Mouse (Mus musculus) MEL-GATA-1-ER (cell line): ENCODE data around the gene Vgll4.
A peak's percentile ranks its signal among the peaks of the same experiment; 100 is the strongest.
"Not testable (repeated sequence)": the region's sequence is repeated elsewhere in the genome, so short reads cannot be mapped to it uniquely, and the experiment has no call there.

Source experiments
- DNase-seq: peaks from one replicate; pipeline ENCODE4 v3.0.0-alpha.2; 2012; ENCODE audit warnings: low read depth; ENCODE audit errors: extremely low read depth

The Vgll4 gene

GRCm38 (mm10) chr6:114895191-114895590 lies 74.6 kb downstream of the Vgll4 start:
- no peak for DNase-seq

GRCm38 (mm10) chr6:114894548-114895106 lies 75.2 kb downstream of the Vgll4 start:
- DNase-seq, result no peak

- DNase-seq, result no peak
Observed at GRCm38 (mm10) chr6:114893427-114894209, 76.2 kb downstream of the Vgll4 start.

- DNase-seq, result no peak
Observed at GRCm38 (mm10) chr6:114892363-114892762, 77.4 kb downstream of the Vgll4 start.

GRCm38 (mm10) chr6:114891771-114892170 lies 78.0 kb downstream of the Vgll4 start:
- no peak for DNase-seq

- DNase-seq, result no peak
Observed at GRCm38 (mm10) chr6:114891272-114891671, 78.5 kb downstream of the Vgll4 start.

GRCm38 (mm10) chr6:114890411-114891115 lies 79.2 kb downstream of the Vgll4 start:
- DNase-seq, result no peak

- not testable (repeated sequence) for DNase-seq
Observed at GRCm38 (mm10) chr6:114889971-114890370, 79.8 kb downstream of the Vgll4 start.

GRCm38 (mm10) chr6:114888922-114889321 lies 80.9 kb downstream of the Vgll4 start:
- no peak for DNase-seq

- no peak for DNase-seq
Observed at GRCm38 (mm10) chr6:114886504-114887361, 83.1 kb downstream of the Vgll4 start.

- no peak for DNase-seq
Observed at GRCm38 (mm10) chr6:114886012-114886411, 83.8 kb downstream of the Vgll4 start.

- DNase-seq, result no peak
Observed at GRCm38 (mm10) chr6:114885129-114885528, 84.7 kb downstream of the Vgll4 start.

- no peak for DNase-seq
Observed at GRCm38 (mm10) chr6:114883261-114883740, 86.5 kb downstream of the Vgll4 start.

- no peak for DNase-seq
Observed at GRCm38 (mm10) chr6:114882675-114883074, 87.1 kb downstream of the Vgll4 start.

- DNase-seq, result no peak
Observed at GRCm38 (mm10) chr6:114882212-114882611, 87.6 kb downstream of the Vgll4 start.

- DNase-seq, result no peak
Observed at GRCm38 (mm10) chr6:114880798-114881197, 89.0 kb downstream of the Vgll4 start.

GRCm38 (mm10) chr6:114878841-114879520 lies 90.8 kb downstream of the Vgll4 start:
- DNase-seq, result no peak

- DNase-seq, result no peak
Observed at GRCm38 (mm10) chr6:114876546-114876945, 93.2 kb downstream of the Vgll4 start.

- no peak for DNase-seq
Observed at GRCm38 (mm10) chr6:114876033-114876432, 93.8 kb downstream of the Vgll4 start.

- DNase-seq, result peak; percentile 91
Observed at GRCm38 (mm10) chr6:114875018-114875558, 94.7 kb downstream of the Vgll4 start.
